Mouse (Mus musculus) forebrain, embryonic 11.5 days (tissue): ENCODE measurements around the gene Ttc28. TPM values are rescaled to one million over a fixed set of nuclear protein-coding genes. Genes with fewer than 3 reads are reported as not detected.

Experiments used
- ATAC-seq: fragments of 200-750 bp; cut with Nextera tagmentation; replicated peaks from 2 replicates; pipeline ENCODE4 v1.8.0; 2017; ENCODE audit warnings: moderate TSS enrichment; ENCODE audit not compliant: low FRiP score
- DNase-seq: peaks from one replicate; pipeline ENCODE4 v3.0.0-alpha.2; 2017; ENCODE audit warnings: low spot score
- H3K27ac ChIP-seq: fragments of 300-500 bp; sonication (generic); 2 replicates; pipeline ENCODE4 v1.5.1; 2014; ENCODE audit warnings: low read depth, low read length
- H3K27me3 ChIP-seq: fragments of 300-500 bp; sonication (generic); 2 replicates; pipeline ENCODE4 v1.6.1; 2014; ENCODE audit warnings: mild to moderate bottlenecking, low read length, mixed read lengths; ENCODE audit not compliant: control insufficient read depth, insufficient read depth
- H3K36me3 ChIP-seq: fragments of 300-500 bp; sonication (generic); 2 replicates; pipeline ENCODE4 v1.6.1; 2014; ENCODE audit warnings: mild to moderate bottlenecking, low read length, moderate library complexity, mixed read lengths; ENCODE audit not compliant: control insufficient read depth, insufficient read depth
- H3K4me1 ChIP-seq: fragments of 300-500 bp; sonication (generic); replicated peaks from 2 replicates; pipeline ENCODE4 v1.6.1; 2014; ENCODE audit warnings: low read length, mixed read lengths; ENCODE audit not compliant: control insufficient read depth, insufficient read depth
- H3K4me2 ChIP-seq: fragments of 300-500 bp; sonication (generic); 2 replicates; pipeline ENCODE4 v1.6.1; 2014; ENCODE audit warnings: low read depth, mild to moderate bottlenecking, low read length, moderate library complexity, mixed read lengths; ENCODE audit not compliant: severe bottlenecking
- H3K4me3 ChIP-seq: fragments of 300-500 bp; sonication (generic); 2 replicates; pipeline ENCODE4 v1.5.1; 2014; ENCODE audit warnings: low read depth, low read length
- H3K9ac ChIP-seq: fragments of 300-500 bp; sonication (generic); 2 replicates; pipeline ENCODE4 v1.6.1; 2014; ENCODE audit warnings: low read length
- H3K9me3 ChIP-seq: fragments of 300-500 bp; sonication (generic); 2 replicates; pipeline ENCODE4 v1.6.1; 2016; ENCODE audit warnings: low read length, mixed read lengths; ENCODE audit not compliant: control insufficient read depth
- WGBS: fragments of 180-500 bp; shearing (Covaris S2); extraction: QIAGEN DNeasy Blood & Tissue Kit; methylation state at CpG from one replicate; pipeline ENCODE4 v1.1.7; 2014; 5-methylcytosine and 5-hydroxymethylcytosine counted together
- polyA plus RNA-seq: library from polyadenylated mRNA; unstranded; fragments of >200 nt; fragmentation: Nextera tagmentation; extraction: Ambion mirVana; gene quantifications from 2 replicates; pipeline ENCODE4 v1.2.1, GENCODE M21; 2014

Ttc28 gene
- polyA plus RNA-seq, 1 experiment from 2014 or later = 19.9 TPM

GRCm38 (mm10) chr5:111041952-111042351, 162.3 kb downstream of the Ttc28 start:
- DNase-seq (no peak), ATAC-seq (no peak)
- Histone ChIP-seq H3K36me3 (no peaks in the 10 kb centered on the region), H3K9me3 (no peaks in the 10 kb centered on the region), H3K27me3 (no peaks in the 10 kb centered on the region), H3K27ac (no peak overlapping the region), H3K4me1 (peaks cover 9% of the 10 kb centered on the region; the same call in 1 of the 2 replicates), H3K4me2 (no peak overlapping the region), H3K9ac (no peak overlapping the region), H3K4me3 (no peak overlapping the region)
- 79% methylated on average over 5 of the region's 5 CpGs for WGBS

DNA sequence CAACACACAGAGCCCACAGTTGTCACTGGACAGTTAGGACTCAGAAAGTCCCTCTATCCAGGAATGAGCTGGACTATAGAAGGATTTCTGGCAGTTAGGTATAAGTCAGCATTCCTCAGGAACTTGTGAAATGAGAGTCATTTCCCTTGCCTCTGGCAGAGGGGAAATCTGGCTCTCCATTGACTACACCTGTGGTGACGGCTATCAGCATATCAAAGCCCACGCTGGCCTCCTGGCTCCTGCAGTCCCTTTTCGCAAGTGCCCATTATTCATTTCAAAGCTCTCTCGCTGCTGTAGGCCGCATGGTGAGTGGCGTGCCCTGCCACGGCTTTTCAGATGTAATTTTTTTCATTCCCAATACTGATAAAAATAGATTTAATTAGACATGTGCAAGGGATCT, 164.6 kb downstream of the Ttc28 start:
- Histone ChIP-seq H3K9ac (no peak overlapping the region), H3K36me3 (no peaks in the 10 kb centered on the region), H3K27ac (no peak overlapping the region), H3K4me2 (no peak overlapping the region), H3K27me3 (no peaks in the 10 kb centered on the region), H3K4me3 (no peak overlapping the region), H3K4me1 (peaks cover 12% of the 10 kb centered on the region; the same call in 1 of the 2 replicates), H3K9me3 (no peaks in the 10 kb centered on the region)
- ATAC-seq = no peak
- 8% methylated on average over 7 of the region's 7 CpGs for WGBS
- DNase-seq = no peak

DNA sequence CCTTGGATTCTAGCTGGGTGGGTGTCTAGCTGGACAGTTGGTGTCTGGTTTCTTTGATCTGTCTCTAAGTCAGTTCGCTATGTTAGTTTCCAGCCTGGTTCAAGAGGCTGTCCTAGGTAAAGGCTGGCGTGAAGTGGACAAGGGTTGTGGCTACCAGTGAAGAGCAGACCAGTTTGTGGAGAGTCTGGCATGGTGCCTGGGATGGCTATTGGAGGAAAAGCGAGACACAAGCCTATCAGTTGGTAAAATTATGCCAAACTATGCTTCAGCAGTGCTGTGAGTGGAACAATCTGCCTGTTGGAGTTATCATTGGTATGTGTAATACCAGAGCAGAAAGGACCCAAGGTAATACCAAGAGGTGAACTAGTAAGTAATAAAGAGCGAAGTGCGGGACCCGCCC, 166.8 kb downstream of the Ttc28 start:
- H3K4me1 ChIP-seq = peaks cover 12% of the 10 kb centered on the region; the same call in 1 of the 2 replicates
- DNase-seq (no peak), ATAC-seq (no peak)
- no peak overlapping the region for H3K4me2 ChIP-seq
- H3K9me3 ChIP-seq = no peaks in the 10 kb centered on the region; the same call in 1 of the 2 replicates
- no peaks in the 10 kb centered on the region for H3K27me3 ChIP-seq
- no peaks in the 10 kb centered on the region for H3K36me3 ChIP-seq
- H3K9ac ChIP-seq = no peak overlapping the region
- 92% methylated on average over 6 of the region's 6 CpGs for WGBS
- H3K27ac ChIP-seq = no peak overlapping the region
- H3K4me3 ChIP-seq = no peak overlapping the region

DNA sequence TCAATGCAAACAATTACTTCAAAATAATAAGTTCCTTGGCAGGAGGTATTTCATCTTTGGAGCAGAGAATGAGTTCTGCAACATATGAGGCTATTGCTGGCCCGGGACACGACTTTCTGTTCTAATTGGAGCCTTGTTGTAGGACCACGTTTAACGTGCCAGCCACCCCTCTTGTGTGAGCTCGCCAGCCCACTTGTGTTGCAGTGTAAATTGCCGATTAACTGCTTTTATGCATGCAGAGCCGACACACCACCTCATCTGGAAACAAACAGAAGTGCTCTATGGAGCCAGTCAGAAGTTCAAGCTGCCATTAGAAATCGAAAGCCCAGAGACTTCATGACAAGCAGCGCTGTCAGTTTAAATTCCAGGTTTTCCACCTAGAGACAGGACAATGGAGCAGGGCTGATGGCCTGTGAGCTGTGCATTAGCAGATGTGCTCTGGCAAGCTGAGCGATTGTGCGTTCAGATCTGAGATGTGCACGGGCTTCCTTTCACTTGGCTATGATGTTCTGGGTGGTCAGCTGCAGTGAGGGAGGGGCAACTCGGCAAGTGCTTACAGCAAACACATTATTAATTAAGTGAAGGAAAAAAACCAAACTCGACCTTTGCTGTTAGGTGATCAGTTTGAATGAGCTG, 167.4 kb downstream of the Ttc28 start:
- H3K27me3 ChIP-seq = no peaks in the 10 kb centered on the region
- no peak overlapping the region for H3K9ac ChIP-seq
- H3K4me2 ChIP-seq = no peak overlapping the region
- H3K4me1 ChIP-seq = peaks cover 12% of the 10 kb centered on the region; the same call in 1 of the 2 replicates
- no peaks in the 10 kb centered on the region for H3K36me3 ChIP-seq
- no peak for DNase-seq
- no peak for ATAC-seq
- no peak overlapping the region for H3K4me3 ChIP-seq
- 57% methylated on average over 14 of the region's 14 CpGs for WGBS
- H3K27ac ChIP-seq = no peak overlapping the region; the same call in 1 of the 2 replicates
- no peaks in the 10 kb centered on the region; the same call in 1 of the 2 replicates for H3K9me3 ChIP-seq

GRCm38 (mm10) chr5:111048036-111048435, 168.4 kb downstream of the Ttc28 start:
- no peak for DNase-seq
- no peak for ATAC-seq
- no peak overlapping the region for H3K4me3 ChIP-seq
- H3K9ac ChIP-seq = no peak overlapping the region
- H3K4me1 ChIP-seq = peaks cover 12% of the 10 kb centered on the region; the same call in 1 of the 2 replicates
- H3K4me2 ChIP-seq = no peak overlapping the region
- H3K27me3 ChIP-seq = no peaks in the 10 kb centered on the region
- WGBS = 86% methylated on average over 5 of the region's 5 CpGs
- no peaks in the 10 kb centered on the region; the same call in 1 of the 2 replicates for H3K9me3 ChIP-seq
- no peaks in the 10 kb centered on the region for H3K36me3 ChIP-seq
- H3K27ac ChIP-seq = no peak overlapping the region

- H3K36me3 ChIP-seq = no peaks in the 10 kb centered on the region
- peaks cover 5% of the 10 kb centered on the region; the same call in 1 of the 2 replicates for H3K4me1 ChIP-seq
- 93% methylated on average over 4 of the region's 4 CpGs for WGBS
- H3K9me3 ChIP-seq = no peaks in the 10 kb centered on the region; the same call in 1 of the 2 replicates
- no peak for ATAC-seq
- no peak overlapping the region for H3K9ac ChIP-seq
- no peak overlapping the region for H3K4me2 ChIP-seq
- H3K4me3 ChIP-seq = no peak overlapping the region
- no peak overlapping the region for H3K27ac ChIP-seq
- DNase-seq = no peak
- H3K27me3 ChIP-seq = no peaks in the 10 kb centered on the region
Measured at GRCm38 (mm10) chr5:111049584-111049983, 170.0 kb downstream of the Ttc28 start.

- peaks cover 8% of the 10 kb centered on the region; the same call in 1 of the 2 replicates for H3K4me1 ChIP-seq
- no peak for ATAC-seq
- H3K27me3 ChIP-seq = no peaks in the 10 kb centered on the region
- no peaks in the 10 kb centered on the region for H3K36me3 ChIP-seq
- H3K27ac ChIP-seq = no peak overlapping the region
- H3K4me2 ChIP-seq = no peak overlapping the region
- H3K4me3 ChIP-seq = no peak overlapping the region
- no peak overlapping the region for H3K9ac ChIP-seq
- no peaks in the 10 kb centered on the region; the same call in 1 of the 2 replicates for H3K9me3 ChIP-seq
- DNase-seq = no peak
- 87% methylated on average over 9 of the region's 9 CpGs for WGBS
Measured at GRCm38 (mm10) chr5:111050135-111050534, 170.5 kb downstream of the Ttc28 start.

- Histone ChIP-seq H3K27ac (no peak overlapping the region), H3K9ac (no peak overlapping the region), H3K4me1 (peaks cover 28% of the 10 kb centered on the region; the same call in 1 of the 2 replicates)
Measured at GRCm38 (mm10) chr5:111054380-111054779, 174.8 kb downstream of the Ttc28 start.

More at GRCm38 (mm10) chr5:111054380-111054779, 174.8 kb downstream of the Ttc28 start:
- Histone ChIP-seq H3K4me3 (no peak overlapping the region), H3K4me2 (no peak overlapping the region; the same call in 1 of the 2 replicates), H3K27me3 (no peaks in the 10 kb centered on the region), H3K9me3 (no peaks in the 10 kb centered on the region; the same call in 1 of the 2 replicates), H3K36me3 (no peaks in the 10 kb centered on the region)
- DNase-seq (no peak), ATAC-seq (no peak)
- 60% methylated on average over 9 of the region's 9 CpGs for WGBS
